Mouse (Mus musculus) brown adipose tissue, adult 24 weeks (tissue): ENCODE results near the gene Erich2. TPM values are rescaled to one million over a fixed set of nuclear protein-coding genes. Genes with fewer than 3 reads are reported as not detected.
"Not testable (repeated sequence)": the region's sequence is repeated elsewhere in the genome, so short reads cannot be mapped to it uniquely, and the experiment has no call there.

Experiments
- H3K27ac ChIP-seq: fragments of 200-500 bp; replicated peaks from 2 replicates; pipeline ENCODE4 v1.5.1; 2012; ENCODE audit warnings: low read depth, mild to moderate bottlenecking, low read length
- H3K4me1 ChIP-seq: fragments of 200-500 bp; 2 replicates; pipeline ENCODE4 v1.6.1; 2012; ENCODE audit warnings: low read length, mixed read lengths; ENCODE audit not compliant: control insufficient read depth, insufficient read depth, insufficient read length
- H3K4me3 ChIP-seq: fragments of 200-500 bp; 2 replicates; pipeline ENCODE4 v1.5.1; 2012; ENCODE audit warnings: low read depth, mild to moderate bottlenecking, low read length, moderate library complexity; ENCODE audit not compliant: insufficient read depth
- polyA plus RNA-seq: library from polyadenylated mRNA; stranded (reverse); fragments of >200 nt; gene quantifications from 2 replicates; pipeline ENCODE4 v1.2.4, GENCODE M21; 2012; ENCODE audit not compliant: missing spikeins, insufficient read depth, insufficient read length

The Erich2 gene
- not detected in 2 replicates for polyA plus RNA-seq

- peak within 1 kb of the TSS; percentile 63 for H3K4me3 ChIP-seq
- H3K27ac ChIP-seq, result no peak within 1 kb of the TSS
- no peaks in the 10 kb centered on the region for H3K4me1 ChIP-seq
Measured at GRCm38 (mm10) chr2:70508496-70508895, at the start of gene Erich2. Gene Erich2 (plus strand): TSS chr2:70508819.

GRCm38 (mm10) chr2:70463606-70464005 lies 45.0 kb upstream of the Erich2 start:
- Histone ChIP-seq H3K27ac (no peak overlapping the region), H3K4me1 (no peaks in the 10 kb centered on the region), H3K4me3 (no peak overlapping the region)

DNA sequence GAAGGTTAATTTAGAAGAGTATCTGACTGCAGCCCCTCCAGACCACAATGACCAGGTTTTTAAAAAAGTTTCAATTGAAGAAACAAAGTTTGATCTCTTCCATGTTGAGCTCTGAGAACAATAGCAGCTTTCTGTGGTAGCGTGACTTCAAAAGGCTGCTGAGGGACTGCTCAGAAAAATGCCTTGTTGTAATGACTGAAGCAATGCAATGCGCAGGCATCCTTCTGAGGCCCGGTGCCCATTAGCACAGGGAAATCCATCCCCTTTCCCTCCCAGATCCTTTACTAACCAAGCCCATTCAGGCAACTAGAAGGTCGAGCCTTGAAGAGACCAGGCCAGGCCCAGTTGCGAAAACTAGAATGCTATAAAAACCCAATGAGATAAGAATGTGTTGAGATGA lies 37.5 kb upstream of the Erich2 start:
- no peak overlapping the region for H3K4me3 ChIP-seq
- H3K4me1 ChIP-seq, result peaks cover 6% of the 10 kb centered on the region
- H3K27ac ChIP-seq, result no peak overlapping the region

GRCm38 (mm10) chr2:70471861-70472620 lies 36.6 kb upstream of the Erich2 start:
- H3K4me1 ChIP-seq, result peaks cover 6% of the 10 kb centered on the region
- no peak overlapping the region for H3K4me3 ChIP-seq

GRCm38 (mm10) chr2:70497715-70498318 lies 10.8 kb upstream of the Erich2 start:
- H3K27ac ChIP-seq, result no peak overlapping the region
- H3K4me3 ChIP-seq, result no peak overlapping the region
- no peaks in the 10 kb centered on the region for H3K4me1 ChIP-seq

More at GRCm38 (mm10) chr2:70471861-70472620, 36.6 kb upstream of the Erich2 start:
- no peak overlapping the region for H3K27ac ChIP-seq

DNA sequence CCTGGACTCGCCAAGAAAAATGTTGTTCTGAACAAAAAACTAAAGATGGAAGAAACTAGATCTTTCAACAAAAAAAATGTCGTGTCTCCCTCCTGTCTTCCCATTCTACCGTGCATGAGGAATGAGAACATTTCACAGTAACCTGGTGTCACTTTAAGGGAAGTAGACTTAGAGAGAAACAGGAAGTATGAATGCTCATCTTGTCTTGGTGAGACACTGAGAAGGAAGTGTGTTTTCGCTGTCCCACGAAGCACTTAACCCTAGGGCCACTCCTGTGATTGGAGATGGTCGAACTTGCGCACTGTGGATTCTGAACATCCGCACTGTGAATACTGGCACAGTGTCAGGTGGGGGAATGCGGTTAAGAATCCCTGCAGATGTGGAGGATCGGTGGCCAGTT lies 5.2 kb upstream of the Erich2 start:
- H3K27ac ChIP-seq, result no peak overlapping the region
- no peak overlapping the region for H3K4me3 ChIP-seq
- H3K4me1 ChIP-seq, result no peaks in the 10 kb centered on the region

GRCm38 (mm10) chr2:70505229-70505628 lies 3.4 kb upstream of the Erich2 start:
- Histone ChIP-seq H3K27ac (no peak overlapping the region), H3K4me1 (no peaks in the 10 kb centered on the region), H3K4me3 (no peak overlapping the region)

- H3K4me3 ChIP-seq, result no peak overlapping the region
- no peaks in the 10 kb centered on the region for H3K4me1 ChIP-seq
- no peak overlapping the region for H3K27ac ChIP-seq
Measured at GRCm38 (mm10) chr2:70505896-70506295, 2.7 kb upstream of the Erich2 start.

- Histone ChIP-seq H3K4me3 (no peak overlapping the region), H3K27ac (no peak overlapping the region), H3K4me1 (no peaks in the 10 kb centered on the region)
Measured at GRCm38 (mm10) chr2:70506372-70506771, 2.2 kb upstream of the Erich2 start.

DNA sequence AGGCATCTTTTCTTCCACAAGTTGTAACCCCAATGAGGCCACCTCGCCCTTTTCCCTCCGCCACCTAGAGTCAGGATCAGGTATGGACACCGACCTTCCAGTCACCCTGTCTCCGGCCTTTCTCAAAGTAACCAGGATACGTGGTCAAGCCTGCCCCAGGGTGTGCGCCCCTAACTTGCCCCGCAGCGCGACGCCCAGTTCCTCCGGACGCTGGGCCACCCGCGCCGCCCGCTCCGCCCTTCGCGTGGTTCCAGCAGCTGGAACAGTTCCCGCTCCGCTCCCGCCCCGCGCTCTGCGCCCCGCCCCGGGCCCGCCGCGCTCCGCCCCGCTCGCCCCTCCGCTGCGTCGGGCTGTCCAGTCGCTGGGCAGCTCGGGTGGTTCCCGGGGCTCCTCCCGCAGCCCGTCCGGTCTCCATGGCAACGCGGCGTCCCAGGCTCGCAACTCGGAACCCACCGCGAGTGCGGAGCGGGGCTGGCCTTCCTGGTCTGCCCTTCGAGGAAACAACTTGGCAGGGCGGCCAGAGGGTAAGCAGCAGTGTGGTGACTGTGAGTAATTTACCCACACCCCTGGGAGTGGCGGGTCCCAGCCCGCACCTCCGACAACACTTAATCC lies 508 bp downstream of the Erich2 start:
- Histone ChIP-seq H3K27ac (no peak overlapping the region), H3K4me3 (peak overlapping the region; percentile 63), H3K4me1 (no peaks in the 10 kb centered on the region)

GRCm38 (mm10) chr2:70538283-70538682 lies 29.7 kb downstream of the Erich2 start:
- H3K4me1 ChIP-seq, H3K4me3 ChIP-seq, H3K27ac ChIP-seq: not testable (repeated sequence)

DNA sequence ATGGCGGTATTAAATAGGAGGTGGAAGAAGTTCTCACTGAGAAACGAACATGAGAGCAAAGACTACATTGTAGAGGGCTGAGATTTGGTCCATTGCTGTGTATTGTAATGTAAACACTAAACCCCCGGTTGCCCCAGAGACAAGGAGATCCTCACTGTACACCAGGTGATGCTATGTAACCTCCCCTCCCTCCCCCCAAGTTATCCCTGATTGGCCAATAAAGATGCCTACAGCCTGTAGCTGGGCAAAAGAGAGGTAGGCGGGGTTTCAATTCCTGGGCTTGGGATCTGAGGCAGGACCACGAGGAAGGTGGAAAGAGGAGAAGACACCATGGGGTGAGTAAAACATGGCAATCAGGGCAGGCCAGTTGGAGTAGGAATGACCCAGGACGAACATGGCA lies 42.1 kb downstream of the Erich2 start:
- H3K4me3 ChIP-seq, result no peak overlapping the region

GRCm38 (mm10) chr2:70551446-70551845 lies 42.8 kb downstream of the Erich2 start:
- H3K4me1 ChIP-seq, result no peaks in the 10 kb centered on the region
- no peak overlapping the region for H3K27ac ChIP-seq
- no peak overlapping the region for H3K4me3 ChIP-seq

More for the DNA sequence above, 42.1 kb downstream of the Erich2 start:
- Histone ChIP-seq H3K4me1 (no peaks in the 10 kb centered on the region), H3K27ac (no peak overlapping the region)

GRCm38 (mm10) chr2:70552067-70552598 lies 43.5 kb downstream of the Erich2 start:
- no peaks in the 10 kb centered on the region for H3K4me1 ChIP-seq
- H3K27ac ChIP-seq, result no peak overlapping the region
- no peak overlapping the region for H3K4me3 ChIP-seq

- H3K27ac ChIP-seq, result no peak within 1 kb of the TSS
- no peak within 1 kb of the TSS for H3K4me3 ChIP-seq
- no peaks in the 10 kb centered on the region for H3K4me1 ChIP-seq
Measured at GRCm38 (mm10) chr2:70552772-70553171, 44.2 kb downstream of the Erich2 start, which contains the start of gene Gad1. Gene Gad1 (plus strand): TSS chr2:70553072.
